Mouse (Mus musculus) embryonic facial prominence, embryonic 11.5 days (tissue): Measurements from ENCODE around the gene Gjc1. TPM values are rescaled to one million over a fixed set of nuclear protein-coding genes. Genes with fewer than 3 reads are reported as not detected.
A peak's percentile ranks its signal among the peaks of the same experiment; 100 is the strongest.

ENCODE experiments used
- ATAC-seq: fragments of 200-750 bp; cut with Nextera tagmentation; replicated peaks from 2 replicates; pipeline ENCODE4 v1.8.0; 2017; ENCODE audit warnings: low read depth; ENCODE audit not compliant: insufficient number of reproducible peaks, low FRiP score, low TSS enrichment
- DNase-seq: peaks from one replicate; pipeline ENCODE4 v3.0.0-alpha.2; 2015; ENCODE audit warnings: low spot score
- H3K27ac ChIP-seq: fragments of 300-500 bp; sonication (generic); replicated peaks from 2 replicates; pipeline ENCODE4 v1.5.1; 2014; ENCODE audit warnings: mild to moderate bottlenecking, low read depth, low read length, control low read depth
- H3K27me3 ChIP-seq: fragments of 300-500 bp; sonication (generic); 2 replicates; pipeline ENCODE4 v1.6.1; 2014; ENCODE audit warnings: mild to moderate bottlenecking, low read length, moderate library complexity, mixed read lengths; ENCODE audit not compliant: control insufficient read depth, insufficient read depth
- H3K36me3 ChIP-seq: fragments of 300-500 bp; sonication (generic); replicated peaks from 2 replicates; pipeline ENCODE4 v1.6.1; 2014; ENCODE audit warnings: low read depth, mild to moderate bottlenecking, low read length, moderate library complexity, mixed read lengths; ENCODE audit not compliant: control insufficient read depth, insufficient read depth
- H3K4me1 ChIP-seq: fragments of 300-500 bp; sonication (generic); 2 replicates; pipeline ENCODE4 v1.6.1; 2014; ENCODE audit warnings: low read length, mixed read lengths; ENCODE audit not compliant: control insufficient read depth, insufficient read depth
- H3K4me2 ChIP-seq: fragments of 300-500 bp; sonication (generic); 2 replicates; pipeline ENCODE4 v1.6.1; 2014; ENCODE audit warnings: low read depth, mild to moderate bottlenecking, control low read depth, low read length, moderate library complexity
- H3K4me3 ChIP-seq: fragments of 300-500 bp; sonication (generic); 2 replicates; pipeline ENCODE4 v1.5.1; 2014; ENCODE audit warnings: low read depth, low read length, control low read depth
- H3K9ac ChIP-seq: fragments of 300-500 bp; sonication (generic); replicated peaks from 2 replicates; pipeline ENCODE4 v1.6.1; 2014; ENCODE audit warnings: mild to moderate bottlenecking, control low read depth, low read length
- H3K9me3 ChIP-seq: fragments of 300-500 bp; sonication (generic); replicated peaks from 2 replicates; pipeline ENCODE4 v1.6.1; 2016; ENCODE audit warnings: mild to moderate bottlenecking, low read length, inconsistent platforms, mixed read lengths; ENCODE audit not compliant: control insufficient read depth
- WGBS: fragments of 180-500 bp; shearing (Covaris S2); extraction: QIAGEN DNeasy Blood & Tissue Kit; methylation state at CpG from one replicate; pipeline ENCODE4 v1.1.7; 2014; 5-methylcytosine and 5-hydroxymethylcytosine counted together
- polyA plus RNA-seq: library from polyadenylated mRNA; unstranded; fragments of >200 nt; fragmentation: Nextera tagmentation; extraction: Ambion mirVana; gene quantifications from 2 replicates; pipeline ENCODE4 v1.2.1, GENCODE M21; 2014

The Gjc1 gene
- polyA plus RNA-seq, 1 experiment from 2014 or later: 90.5 TPM

- Histone ChIP-seq H3K36me3 (no peaks in the 10 kb centered on the region), H3K9ac (peak overlapping the region; percentile 88), H3K4me3 (peak overlapping the region; percentile 59), H3K27me3 (no peaks in the 10 kb centered on the region), H3K4me2 (peak overlapping the region; percentile 94), H3K9me3 (no peaks in the 10 kb centered on the region), H3K4me1 (peaks cover 30% of the 10 kb centered on the region), H3K27ac (peak overlapping the region; percentile 93)
- WGBS: under 1% methylated on average over 46 of the region's 46 CpGs
- ATAC-seq (peak; percentile 31), DNase-seq (peak; percentile 95)
Observed at GRCm38 (mm10) chr11:102773713-102774611, 45.5 kb downstream of the Gjc1 start.

- Histone ChIP-seq H3K4me1 (peaks cover 28% of the 10 kb centered on the region), H3K27me3 (no peaks in the 10 kb centered on the region)
Observed at GRCm38 (mm10) chr11:102772771-102773700, 46.5 kb downstream of the Gjc1 start.

GRCm38 (mm10) chr11:102771916-102772714 is 47.4 kb downstream of the Gjc1 start:
- H3K27ac ChIP-seq: no peak overlapping the region
- no peak overlapping the region; the same call in 1 of the 2 replicates for H3K9ac ChIP-seq
- peak overlapping the region; percentile 13 for H3K4me2 ChIP-seq
- H3K4me1 ChIP-seq: peaks cover 24% of the 10 kb centered on the region
- 12% methylated on average over 16 of the region's 16 CpGs for WGBS
- no peaks in the 10 kb centered on the region for H3K36me3 ChIP-seq
- no peaks in the 10 kb centered on the region for H3K9me3 ChIP-seq
- H3K27me3 ChIP-seq: no peaks in the 10 kb centered on the region
- ATAC-seq: no peak
- DNase-seq: no peak
- H3K4me3 ChIP-seq: no peak overlapping the region

More at GRCm38 (mm10) chr11:102772771-102773700, 46.5 kb downstream of the Gjc1 start:
- no peak overlapping the region for H3K27ac ChIP-seq
- no peaks in the 10 kb centered on the region for H3K36me3 ChIP-seq
- H3K9ac ChIP-seq: no peak overlapping the region
- H3K4me3 ChIP-seq: no peak overlapping the region
- H3K4me2 ChIP-seq: no peak overlapping the region; the same call in 1 of the 2 replicates
- no peaks in the 10 kb centered on the region for H3K9me3 ChIP-seq
- no peak for ATAC-seq
- WGBS: 61% methylated on average over 18 of the region's 18 CpGs
- peak; percentile 69 for DNase-seq

- H3K36me3 ChIP-seq: no peaks in the 10 kb centered on the region
- ATAC-seq (no peak), DNase-seq (peak; percentile 39)
- H3K4me1 ChIP-seq: peaks cover 24% of the 10 kb centered on the region
- H3K27me3 ChIP-seq: no peaks in the 10 kb centered on the region
- H3K9ac ChIP-seq: no peak overlapping the region
- WGBS: 29% methylated on average over 15 of the region's 15 CpGs
- H3K4me2 ChIP-seq: no peak overlapping the region
- H3K4me3 ChIP-seq: no peak overlapping the region
- no peaks in the 10 kb centered on the region for H3K9me3 ChIP-seq
- H3K27ac ChIP-seq: peak overlapping the region; percentile 20; the same call in 1 of the 2 replicates
Observed at GRCm38 (mm10) chr11:102770662-102771435, 48.7 kb downstream of the Gjc1 start.

- peaks cover 24% of the 10 kb centered on the region for H3K4me1 ChIP-seq
- H3K9ac ChIP-seq: no peak overlapping the region
Observed at GRCm38 (mm10) chr11:102769993-102770661, 49.4 kb downstream of the Gjc1 start.

GRCm38 (mm10) chr11:102769141-102769540 is 50.4 kb downstream of the Gjc1 start:
- no peaks in the 10 kb centered on the region for H3K9me3 ChIP-seq
- ATAC-seq (no peak), DNase-seq (no peak)
- H3K9ac ChIP-seq: no peak overlapping the region
- no peaks in the 10 kb centered on the region for H3K36me3 ChIP-seq
- no peak overlapping the region for H3K4me2 ChIP-seq
- 91% methylated on average over 6 of the region's 6 CpGs for WGBS
- peaks cover 24% of the 10 kb centered on the region for H3K4me1 ChIP-seq
- H3K27ac ChIP-seq: no peak overlapping the region
- no peaks in the 10 kb centered on the region for H3K27me3 ChIP-seq
- H3K4me3 ChIP-seq: no peak overlapping the region

More at GRCm38 (mm10) chr11:102769993-102770661, 49.4 kb downstream of the Gjc1 start:
- Histone ChIP-seq H3K4me2 (no peak overlapping the region), H3K27ac (no peak overlapping the region; the same call in 1 of the 2 replicates), H3K4me3 (no peak overlapping the region), H3K27me3 (no peaks in the 10 kb centered on the region), H3K36me3 (no peaks in the 10 kb centered on the region), H3K9me3 (no peaks in the 10 kb centered on the region)
- 78% methylated on average over 12 of the region's 12 CpGs for WGBS
- ATAC-seq (no peak), DNase-seq (no peak)
